Mouse (Mus musculus) MEL (cell line): ENCODE data around the gene Ankfy1.

Source experiments
- CTCF ChIP-seq, 3 experiments: IDR thresholded peaks in 2 of 3; conservative IDR thresholded peaks in 1 of 3; 2 replicates each; pipeline ENCODE4 v1.5.1; 2011 to 2012; ENCODE audit warnings: low read length in 3 of 3, low read depth in 2 of 3, mild to moderate bottlenecking in 2 of 3, improper control_type of control experiment in 1 of 3, inconsistent platforms in 1 of 3, mixed read lengths in 1 of 3, moderate library complexity in 1 of 3; ENCODE audit not compliant: control insufficient read depth in 1 of 3, insufficient read depth in 1 of 3, poor library complexity in 1 of 3, severe bottlenecking in 1 of 3
- EP300 ChIP-seq, 2 experiments: IDR thresholded peaks; 2 replicates each; pipeline ENCODE4 v1.6.1; 2011; ENCODE audit warnings: improper control_type of control experiment in 2 of 2, low read length in 2 of 2, low read depth in 1 of 2, mild to moderate bottlenecking in 1 of 2
- GABPA ChIP-seq: IDR thresholded peaks from 2 replicates; pipeline ENCODE4 v1.6.1; 2012; ENCODE audit warnings: low read depth, mild to moderate bottlenecking, inconsistent platforms, low read length, improper control_type of control experiment, moderate library complexity
- HCFC1 ChIP-seq: IDR thresholded peaks from 2 replicates; pipeline ENCODE4 v1.6.1; 2012; ENCODE audit warnings: low read depth, mild to moderate bottlenecking, inconsistent platforms, low read length, improper control_type of control experiment, moderate library complexity
- MEF2A ChIP-seq: IDR thresholded peaks from 2 replicates; pipeline ENCODE4 v1.6.1; 2014; ENCODE audit warnings: low read depth, mild to moderate bottlenecking, inconsistent platforms, low read length, improper control_type of control experiment; ENCODE audit not compliant: poor library complexity, insufficient replicate concordance, severe bottlenecking; ENCODE audit errors: extremely low read depth
- MYC ChIP-seq: IDR thresholded peaks from 2 replicates; pipeline ENCODE4 v1.6.1; 2011; ENCODE audit warnings: low read depth, mild to moderate bottlenecking, low read length, improper control_type of control experiment, moderate library complexity
- POLR2A ChIP-seq, 2 experiments: IDR thresholded peaks; 2 replicates each; pipeline ENCODE4 v1.6.1; 2011 to 2012; ENCODE audit warnings: low read length in 2 of 2, mild to moderate bottlenecking in 2 of 2, control low read depth in 1 of 2, improper control_type of control experiment in 1 of 2, low read depth in 1 of 2, moderate library complexity in 1 of 2; ENCODE audit not compliant: control insufficient read depth in 1 of 2, insufficient read depth in 1 of 2, poor library complexity in 1 of 2

DNA sequence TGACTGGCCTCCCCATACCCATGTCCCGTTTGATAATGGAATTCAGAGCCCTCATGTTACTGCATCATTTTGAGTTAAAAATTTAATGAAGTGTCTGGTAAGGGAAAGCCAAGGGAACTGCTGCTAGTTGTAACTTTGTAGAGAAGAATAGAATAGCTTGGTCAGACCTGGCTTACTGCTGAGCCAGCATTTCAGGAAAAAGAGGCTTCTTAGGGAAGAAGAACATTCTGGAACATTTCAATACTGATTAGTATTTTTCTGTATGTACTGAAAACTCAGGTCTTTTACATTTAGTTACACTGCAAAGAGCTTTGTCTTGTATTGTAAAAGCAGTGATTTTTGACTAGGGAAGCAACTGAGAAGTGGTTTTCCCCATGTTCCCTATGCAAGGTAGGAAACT lies 71.0 kb downstream of the Ankfy1 start:
- no peak for TF ChIP-seq MEF2A
- no peak for TF ChIP-seq POLR2A (IDR thresholded peaks at IDR 0.05; ENCODE audit: control insufficient read depth in 1 of 2, insufficient read depth in 1 of 2, low read depth in 1 of 2, low read length in 2 of 2, poor library complexity in 1 of 2)
- TF ChIP-seq CTCF (IDR thresholded peaks at IDR 0.05 in 2 of 3, conservative IDR thresholded peaks at IDR 0.05 in 1 of 3; ENCODE audit: control insufficient read depth in 1 of 3, insufficient read depth in 1 of 3, low read depth in 2 of 3, low read length in 3 of 3, poor library complexity in 1 of 3, severe bottlenecking in 1 of 3) = no peak
- TF ChIP-seq EP300 (IDR thresholded peaks at IDR 0.05; ENCODE audit: low read depth in 1 of 2, low read length in 2 of 2) = no peak
- no peak for TF ChIP-seq GABPA
- TF ChIP-seq MYC = no peak
- no peak for TF ChIP-seq HCFC1
